Mouse (Mus musculus) thymus, adult 2 months (tissue): Measurements from ENCODE around the gene Arhgap23. TPM values are rescaled to one million over a fixed set of nuclear protein-coding genes. Genes with fewer than 3 reads are reported as not detected.
A peak's percentile ranks its signal among the peaks of the same experiment; 100 is the strongest.

Experiments used
- DNase-seq: peaks from one replicate; pipeline ENCODE4 v3.0.0; 2021
- H3K27ac ChIP-seq: fragments of 200-500 bp; 2 replicates; pipeline ENCODE4 v1.5.1; 2012; ENCODE audit warnings: low read length, control low read depth; ENCODE audit not compliant: control insufficient read depth, insufficient read depth
- H3K27me3 ChIP-seq: fragments of 200-500 bp; 2 replicates; pipeline ENCODE4 v1.6.1; 2012; ENCODE audit warnings: mild to moderate bottlenecking, low read length, moderate library complexity, mixed read lengths; ENCODE audit not compliant: control insufficient read depth, insufficient read depth
- H3K36me3 ChIP-seq: fragments of 200-500 bp; 2 replicates; pipeline ENCODE4 v1.6.1; 2012; ENCODE audit warnings: mild to moderate bottlenecking, low read length, moderate library complexity; ENCODE audit not compliant: control insufficient read depth, insufficient read depth
- H3K4me1 ChIP-seq: fragments of 200-500 bp; replicated peaks from 2 replicates; pipeline ENCODE4 v1.6.1; 2012; ENCODE audit warnings: low read length; ENCODE audit not compliant: control insufficient read depth, insufficient read depth
- H3K4me3 ChIP-seq: fragments of 200-500 bp; 2 replicates; pipeline ENCODE4 v1.5.1; 2012; ENCODE audit warnings: mild to moderate bottlenecking, low read length, control low read depth, moderate library complexity; ENCODE audit not compliant: control insufficient read depth, insufficient read depth
- CTCF ChIP-seq: fragments of 200-500 bp; IDR thresholded peaks from 2 replicates; pipeline ENCODE4 v1.5.1; 2012; ENCODE audit warnings: mild to moderate bottlenecking, control low read depth, low read length, moderate library complexity, borderline replicate concordance; ENCODE audit not compliant: control insufficient read depth, poor library complexity, insufficient read depth; ENCODE audit errors: extremely low read depth
- POLR2A ChIP-seq: fragments of 200-500 bp; IDR thresholded peaks from 2 replicates; pipeline ENCODE4 v1.6.1; 2012; ENCODE audit warnings: mild to moderate bottlenecking, low read length, control low read depth, moderate library complexity; ENCODE audit not compliant: control insufficient read depth, poor library complexity, insufficient read depth; ENCODE audit errors: extremely low read depth
- WGBS: fragments of 180-500 bp; shearing (Covaris S2); methylation state at CpG from one replicate; pipeline ENCODE4 v1.1.7; 2018; 5-methylcytosine and 5-hydroxymethylcytosine counted together
- polyA plus RNA-seq: library from polyadenylated mRNA; depleted of rRNA; stranded (reverse); fragments of >200 nt; gene quantifications from 2 replicates; pipeline ENCODE4 v1.2.3, GENCODE M21; 2012

Gene Arhgap23
- polyA plus RNA-seq, 1 experiment, result 13.3 TPM

GRCm38 (mm10) chr11:97398506-97398905 is 16.8 kb upstream of the Arhgap23 start:
- Histone ChIP-seq H3K27ac (no peak overlapping the region), H3K27me3 (no peaks in the 10 kb centered on the region), H3K4me3 (no peak overlapping the region), H3K36me3 (peaks cover 3% of the 10 kb centered on the region; the same call in 1 of the 2 replicates), H3K4me1 (peaks cover 21% of the 10 kb centered on the region)
- 93% methylated on average over 2 of the region's 2 CpGs for WGBS
- no peak for TF ChIP-seq CTCF
- TF ChIP-seq POLR2A, result no peak
- DNase-seq, result no peak

- Histone ChIP-seq H3K4me3 (0 out of 2 replicates have a peak overlapping the region, but pooled peaks have one; percentile 2), H3K27me3 (no peaks in the 10 kb centered on the region), H3K4me1 (peaks cover 26% of the 10 kb centered on the region), H3K27ac (no peak overlapping the region), H3K36me3 (no peaks in the 10 kb centered on the region)
- peak; percentile 83 for DNase-seq
- TF ChIP-seq CTCF (peak; percentile 94), POLR2A (no peak)
- 4% methylated on average over 23 of the region's 23 CpGs for WGBS
Observed at GRCm38 (mm10) chr11:97399958-97400710, 15.2 kb upstream of the Arhgap23 start.

GRCm38 (mm10) chr11:97401082-97401481 is 14.3 kb upstream of the Arhgap23 start:
- no peak overlapping the region for H3K4me3 ChIP-seq
- no peak overlapping the region for H3K27ac ChIP-seq
- TF ChIP-seq POLR2A (no peak), CTCF (0 out of 2 replicates have a peak, but pooled peaks have one; percentile 11)
- no peaks in the 10 kb centered on the region for H3K36me3 ChIP-seq
- peak; percentile 68 for DNase-seq
- WGBS, result 15% methylated on average over 6 of the region's 6 CpGs
- peaks cover 31% of the 10 kb centered on the region for H3K4me1 ChIP-seq
- no peaks in the 10 kb centered on the region; the same call in 1 of the 2 replicates for H3K27me3 ChIP-seq

GRCm38 (mm10) chr11:97401686-97402435 is 13.5 kb upstream of the Arhgap23 start:
- WGBS, result 73% methylated on average over 3 of the region's 3 CpGs
- no peaks in the 10 kb centered on the region; the same call in 1 of the 2 replicates for H3K27me3 ChIP-seq

GRCm38 (mm10) chr11:97402746-97403145 is 12.6 kb upstream of the Arhgap23 start:
- Histone ChIP-seq H3K4me3 (no peak overlapping the region), H3K4me1 (peaks cover 31% of the 10 kb centered on the region), H3K27ac (no peak overlapping the region), H3K27me3 (no peaks in the 10 kb centered on the region; the same call in 1 of the 2 replicates), H3K36me3 (no peaks in the 10 kb centered on the region)
- WGBS, result 73% methylated on average over 2 of the region's 2 CpGs
- DNase-seq, result no peak
- no peak for TF ChIP-seq POLR2A
- no peak for TF ChIP-seq CTCF

More at GRCm38 (mm10) chr11:97401686-97402435, 13.5 kb upstream of the Arhgap23 start:
- H3K4me1 ChIP-seq, result peaks cover 31% of the 10 kb centered on the region
- no peak for TF ChIP-seq POLR2A
- TF ChIP-seq CTCF, result no peak
- no peak for DNase-seq
- no peaks in the 10 kb centered on the region for H3K36me3 ChIP-seq
- H3K27ac ChIP-seq, result no peak overlapping the region
- no peak overlapping the region for H3K4me3 ChIP-seq

GRCm38 (mm10) chr11:97403614-97404183 is 11.6 kb upstream of the Arhgap23 start:
- TF ChIP-seq POLR2A (no peak), CTCF (no peak)
- peaks cover 33% of the 10 kb centered on the region for H3K4me1 ChIP-seq
- no peaks in the 10 kb centered on the region for H3K36me3 ChIP-seq
- no peak for DNase-seq
- 63% methylated on average over 8 of the region's 8 CpGs for WGBS
- H3K27me3 ChIP-seq, result no peaks in the 10 kb centered on the region; the same call in 1 of the 2 replicates
- no peak overlapping the region for H3K4me3 ChIP-seq
- H3K27ac ChIP-seq, result no peak overlapping the region

GRCm38 (mm10) chr11:97404184-97404760 is 11.1 kb upstream of the Arhgap23 start:
- peak; percentile 60 for DNase-seq
- H3K27me3 ChIP-seq, result no peaks in the 10 kb centered on the region; the same call in 1 of the 2 replicates
- TF ChIP-seq CTCF (no peak), POLR2A (no peak)
- H3K4me1 ChIP-seq, result peaks cover 33% of the 10 kb centered on the region
- no peaks in the 10 kb centered on the region for H3K36me3 ChIP-seq
- no peak overlapping the region for H3K27ac ChIP-seq
- H3K4me3 ChIP-seq, result peak overlapping the region; percentile 37
- 1% methylated on average over 60 of the region's 61 CpGs for WGBS
